Mouse (Mus musculus) heart, embryonic 14.5 days (tissue): Measurements from ENCODE around the gene Olfr1438-ps1. TPM values are rescaled to one million over a fixed set of nuclear protein-coding genes. Genes with fewer than 3 reads are reported as not detected.

Experiments used
- polyA plus RNA-seq: library from polyadenylated mRNA; unstranded; fragments of >200 nt; fragmentation: Nextera tagmentation; extraction: Ambion mirVana; gene quantifications from 2 replicates; pipeline ENCODE4 v1.2.1, GENCODE M21; 2014

Olfr1438-ps1 gene
- polyA plus RNA-seq, 1 experiment from 2014 or later, result not detected

Other genes starting within 250 kb of the Olfr1438-ps1 start
- gene Olfr1426, start 243.9 kb downstream of the Olfr1438-ps1 start, polyA plus RNA-seq, result not detected in 2 replicates
- gene Olfr1427, start 232.6 kb downstream of the Olfr1438-ps1 start, polyA plus RNA-seq, result not detected in 2 replicates
- gene Olfr1428, start 220.0 kb downstream of the Olfr1438-ps1 start, polyA plus RNA-seq, result not detected in 2 replicates
- not detected in 2 replicates for gene Olfr76, start 212.7 kb downstream of the Olfr1438-ps1 start, polyA plus RNA-seq
- gene Olfr1555-ps1, start 165.8 kb downstream of the Olfr1438-ps1 start, polyA plus RNA-seq, result not detected in 2 replicates
- gene Olfr1431, start 135.3 kb downstream of the Olfr1438-ps1 start, polyA plus RNA-seq, result not detected in 2 replicates
- gene Olfr1432, start 103.3 kb downstream of the Olfr1438-ps1 start, polyA plus RNA-seq, result not detected in 2 replicates
- gene Olfr262, start 94.3 kb downstream of the Olfr1438-ps1 start, polyA plus RNA-seq, result not detected in 2 replicates
- gene Olfr235, start 74.9 kb downstream of the Olfr1438-ps1 start, polyA plus RNA-seq, result not detected in 2 replicates
- gene Olfr1434, start 56.1 kb downstream of the Olfr1438-ps1 start, polyA plus RNA-seq, result not detected in 2 replicates
- not detected in 2 replicates for gene Olfr1436, start 36.8 kb downstream of the Olfr1438-ps1 start, polyA plus RNA-seq
- gene Olfr1437, start 10.8 kb downstream of the Olfr1438-ps1 start, polyA plus RNA-seq, result not detected in 2 replicates
- gene Olfr1440, start 51.4 kb upstream of the Olfr1438-ps1 start, polyA plus RNA-seq, result not detected in 2 replicates
- not detected in 2 replicates for gene Olfr1441, start 81.5 kb upstream of the Olfr1438-ps1 start, polyA plus RNA-seq
- gene Pfpl, start 92.0 kb upstream of the Olfr1438-ps1 start, polyA plus RNA-seq, result not detected in 2 replicates
- 0.95 and 1.2 TPM in 2 replicates for gene Mpeg1, start 124.9 kb upstream of the Olfr1438-ps1 start, polyA plus RNA-seq
- 1.8 and 2.0 TPM in 2 replicates for gene Dtx4, start 165.5 kb upstream of the Olfr1438-ps1 start, polyA plus RNA-seq
- gene Fam111a, start 209.8 kb upstream of the Olfr1438-ps1 start, polyA plus RNA-seq, result 16.2 and 19.4 TPM in 2 replicates